Mouse (Mus musculus) heart, adult 11 months (tissue): ENCODE results near the gene Eif5a2.
"Not testable (repeated sequence)": the region's sequence is repeated elsewhere in the genome, so short reads cannot be mapped to it uniquely, and the experiment has no call there.

ENCODE experiments used
- DNase-seq: peaks from one replicate; pipeline ENCODE4 v3.0.0; 2022

Eif5a2 gene

DNA sequence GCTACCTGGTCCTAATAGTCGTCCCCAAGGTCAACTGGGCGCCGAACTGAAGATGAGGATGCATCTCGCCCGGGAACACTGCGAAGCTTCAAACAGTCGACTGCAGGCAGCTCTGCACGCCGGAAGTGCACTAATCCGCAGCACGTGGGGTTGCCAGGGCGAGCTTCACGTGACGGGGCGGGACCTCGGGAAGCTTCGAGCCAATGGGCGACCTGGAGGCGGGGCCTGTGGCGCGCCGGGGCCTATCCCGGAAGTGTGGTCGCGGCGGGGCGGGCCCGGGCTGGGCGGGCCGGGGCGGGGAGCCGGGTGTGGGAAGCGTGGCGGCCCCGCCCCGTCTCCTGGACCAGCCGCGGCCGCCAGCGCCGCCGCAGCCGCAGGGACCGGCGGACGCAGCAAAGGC, at the start of gene Eif5a2:
TSS of gene Eif5a2 (plus strand) at position 283 of the 400 bp plus-strand sequence.
- peak; percentile 100 for DNase-seq

DNA sequence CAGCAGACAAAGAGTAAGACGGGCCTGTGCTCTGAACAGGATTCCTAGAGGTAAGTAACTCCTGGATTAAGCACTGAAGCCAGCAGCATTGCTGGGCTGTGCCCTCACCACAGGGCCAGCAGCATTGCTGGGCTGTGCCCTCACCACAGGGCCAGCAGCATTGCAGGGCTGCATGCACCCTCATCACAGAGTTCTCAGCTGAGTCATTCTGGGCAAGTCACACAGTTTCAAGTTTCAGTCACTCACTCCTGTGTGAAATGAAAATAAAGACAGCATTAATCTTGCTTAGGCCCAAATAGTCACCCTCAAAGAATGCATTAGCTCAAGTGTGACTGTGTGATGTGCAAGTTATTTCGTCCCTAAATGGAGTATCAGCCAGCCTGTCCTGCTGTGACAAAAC, 46.4 kb upstream of the Eif5a2 start:
- peak; percentile 61 for DNase-seq

DNA sequence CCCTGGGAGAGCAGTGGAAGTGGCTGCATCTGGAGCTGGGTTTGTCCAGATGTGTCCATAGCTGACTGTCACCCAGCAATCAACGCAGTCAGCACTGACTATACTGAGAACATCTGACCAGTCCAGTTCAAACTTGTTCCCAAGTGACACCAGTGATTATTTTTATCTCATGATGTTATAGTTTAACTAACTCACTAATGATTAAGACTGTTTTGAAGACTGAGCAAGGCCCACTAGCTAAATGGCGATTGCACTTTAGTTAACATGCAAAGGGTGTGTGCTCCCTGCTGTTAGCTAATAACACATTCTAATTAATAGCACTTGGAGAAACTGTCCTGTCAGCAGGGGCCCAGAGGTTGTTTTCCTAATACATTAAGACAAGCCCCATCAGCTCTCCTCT, 44.1 kb upstream of the Eif5a2 start:
- DNase-seq = peak; percentile 19

DNA sequence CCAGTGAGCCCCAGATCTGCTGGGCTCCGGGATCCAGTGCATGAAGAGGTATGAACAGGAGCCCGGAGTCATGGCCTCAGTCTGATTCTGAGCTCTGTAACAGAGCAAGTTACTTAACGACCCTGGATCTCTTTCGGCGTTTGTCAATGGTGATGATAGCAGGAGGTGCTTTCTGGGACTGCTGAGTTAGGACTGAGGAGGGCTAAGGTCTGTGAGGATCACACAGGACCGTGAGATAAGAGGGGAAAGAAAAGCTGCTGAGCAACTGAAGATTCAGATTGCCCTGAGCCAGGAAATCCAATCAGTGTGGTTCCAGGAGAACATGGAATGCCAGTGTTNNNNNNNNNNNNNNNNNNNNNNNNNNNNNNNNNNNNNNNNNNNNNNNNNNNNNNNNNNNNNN, 40.7 kb upstream of the Eif5a2 start:
- peak; percentile 25 for DNase-seq

DNA sequence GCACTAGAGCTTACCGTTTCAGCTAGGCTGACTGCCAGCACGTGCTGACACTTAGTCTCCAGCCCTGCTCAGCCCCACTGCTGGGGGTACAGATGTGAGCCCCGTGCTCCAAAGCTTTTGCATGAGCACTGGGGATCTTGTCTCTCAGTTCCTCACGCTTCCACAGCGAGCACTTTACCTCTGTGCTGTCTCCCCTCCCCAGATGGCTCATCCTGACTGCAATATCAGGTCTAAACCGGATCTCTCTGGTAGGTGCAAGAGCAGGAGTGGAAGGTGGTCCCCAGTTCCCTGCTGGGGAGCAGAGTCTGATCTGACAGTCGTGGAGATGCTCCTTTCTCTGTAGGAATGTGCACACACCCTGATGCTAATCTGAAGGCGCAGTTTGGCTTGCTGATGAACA, 37.8 kb upstream of the Eif5a2 start:
- DNase-seq = peak; percentile 67

DNA sequence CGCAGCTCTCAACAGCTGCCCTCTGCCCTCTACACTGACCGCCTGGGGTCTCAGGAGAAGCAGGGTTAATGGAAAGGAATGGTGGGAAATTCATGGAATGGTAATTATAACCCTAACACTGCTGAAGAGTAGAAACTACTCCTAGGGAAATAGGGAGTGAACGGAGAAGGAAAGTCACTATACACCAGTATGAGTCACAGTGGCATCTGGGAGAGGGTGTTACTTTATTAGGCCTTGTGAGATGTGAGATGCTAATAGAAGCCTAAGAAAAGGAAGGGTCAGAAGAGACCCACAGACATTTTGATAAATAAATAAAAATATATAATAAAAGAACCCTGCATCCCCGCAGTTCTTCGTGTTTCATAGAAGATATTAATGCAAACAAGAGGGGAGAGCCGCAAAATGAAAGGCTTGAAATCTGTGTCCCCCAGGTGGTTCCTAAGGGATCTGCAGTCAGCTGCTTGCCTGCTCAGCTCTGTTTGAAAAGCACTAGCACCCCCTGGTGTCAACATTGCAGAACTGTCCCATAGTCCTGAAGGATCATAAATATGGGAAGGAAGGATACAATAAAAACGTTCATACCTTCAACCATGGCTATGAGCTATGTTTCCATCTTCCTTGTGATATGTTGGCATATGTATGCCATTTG, 35.1 kb upstream of the Eif5a2 start:
- DNase-seq = peak; percentile 91

DNA sequence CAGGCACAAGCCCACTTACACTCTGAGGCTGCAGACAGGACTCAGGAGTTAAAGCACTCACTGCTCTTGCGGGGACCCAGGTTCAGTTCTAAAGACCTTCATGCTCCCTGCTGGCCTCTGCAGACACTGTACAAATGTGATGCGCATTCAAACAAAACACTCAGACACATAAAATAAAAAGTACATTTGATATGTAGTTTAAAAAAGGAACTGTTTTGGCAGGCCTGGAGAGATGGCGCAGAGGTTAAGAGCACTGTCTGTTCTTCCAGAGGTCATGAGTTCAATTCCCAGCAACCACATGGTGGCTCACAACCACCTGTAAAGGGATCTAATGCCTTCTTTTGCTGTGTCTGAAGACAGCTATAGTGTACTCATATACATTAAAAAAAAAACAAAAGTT, 32.9 kb upstream of the Eif5a2 start:
- no peak for DNase-seq

DNA sequence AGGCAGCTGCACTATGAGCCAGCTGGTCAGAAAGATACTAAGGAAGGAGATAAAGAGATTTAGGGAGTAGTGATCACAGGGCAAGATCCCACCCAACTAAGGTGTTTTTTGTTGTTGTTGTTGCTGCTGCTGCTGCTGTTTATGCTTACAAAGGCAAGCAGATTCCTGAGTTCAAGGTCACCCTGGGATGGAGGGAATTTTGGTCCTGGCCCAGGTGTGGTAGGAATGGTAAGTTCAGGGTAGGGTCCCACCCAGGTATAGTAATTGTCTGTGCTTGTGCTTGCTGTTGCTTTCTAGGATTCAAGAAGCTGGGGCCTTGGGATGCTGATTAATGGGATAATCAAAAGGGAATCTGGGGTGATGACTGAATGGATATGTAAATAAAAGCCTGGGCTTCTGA, 32.1 kb upstream of the Eif5a2 start:
- no peak for DNase-seq

DNA sequence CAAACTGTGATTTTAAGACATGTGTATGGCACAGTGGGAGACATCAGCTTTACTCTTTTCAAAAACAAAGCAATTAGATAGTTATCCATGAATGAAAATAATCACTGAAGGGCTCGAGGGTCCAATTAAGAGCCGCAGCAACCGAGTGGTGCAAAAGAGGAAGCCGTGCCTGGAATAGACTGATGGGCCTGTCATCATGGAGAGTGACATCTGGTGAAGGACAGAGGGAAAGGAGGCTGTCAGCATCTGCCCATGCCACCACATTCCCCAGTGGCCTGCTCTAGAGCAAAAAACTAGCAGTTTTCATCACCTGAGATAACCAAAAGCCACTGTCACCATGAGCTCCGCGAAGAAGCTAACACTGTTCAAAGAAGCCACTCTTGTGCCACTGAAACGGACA, 25.6 kb upstream of the Eif5a2 start:
- DNase-seq = no peak

DNA sequence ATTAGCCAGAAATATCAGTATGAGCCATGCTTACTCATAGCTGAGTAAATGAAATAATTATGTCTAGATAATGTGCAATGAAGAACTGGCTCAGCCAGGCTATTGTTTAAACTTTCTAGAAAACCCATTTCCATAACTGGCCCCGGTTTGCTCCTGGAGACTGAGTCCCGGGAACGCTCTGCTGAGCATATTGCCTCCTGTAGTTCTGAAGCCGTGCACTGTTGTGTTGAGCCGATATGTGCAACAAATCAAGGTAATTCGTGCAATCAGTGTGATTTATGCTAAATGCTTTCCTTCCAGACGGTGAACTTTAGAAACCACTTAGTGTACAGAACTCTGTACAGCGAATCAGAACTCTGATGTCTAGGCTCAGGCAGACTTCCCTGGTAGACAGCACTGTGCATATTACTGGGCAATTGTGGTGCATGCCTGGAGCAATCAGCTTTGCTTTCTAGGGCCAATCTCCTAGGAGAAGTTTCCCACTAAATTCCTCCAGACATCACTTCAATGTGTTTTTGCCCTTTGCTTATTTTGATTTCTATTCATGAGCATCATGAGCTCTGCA, 19.8 kb upstream of the Eif5a2 start:
- DNase-seq = peak; percentile 59

DNA sequence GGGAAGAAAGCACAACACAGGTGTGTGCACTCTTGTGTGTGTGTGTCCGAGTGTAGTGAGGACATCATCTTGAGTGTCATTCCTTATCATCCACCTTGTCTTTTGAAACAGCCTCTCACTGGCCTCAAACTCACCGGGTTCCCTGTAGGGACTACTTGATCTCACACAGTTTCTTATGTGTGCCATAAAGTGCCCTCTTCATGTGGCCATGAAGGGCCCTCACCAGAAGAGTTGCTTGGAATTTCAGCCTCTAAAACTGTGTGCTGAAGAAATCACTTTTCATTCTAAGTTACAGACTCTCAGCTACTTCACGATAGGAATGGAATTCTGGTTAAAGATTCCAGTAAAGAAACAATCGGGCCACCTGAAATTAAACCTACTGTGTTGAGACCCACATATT, 14.1 kb upstream of the Eif5a2 start:
- peak; percentile 39 for DNase-seq

DNA sequence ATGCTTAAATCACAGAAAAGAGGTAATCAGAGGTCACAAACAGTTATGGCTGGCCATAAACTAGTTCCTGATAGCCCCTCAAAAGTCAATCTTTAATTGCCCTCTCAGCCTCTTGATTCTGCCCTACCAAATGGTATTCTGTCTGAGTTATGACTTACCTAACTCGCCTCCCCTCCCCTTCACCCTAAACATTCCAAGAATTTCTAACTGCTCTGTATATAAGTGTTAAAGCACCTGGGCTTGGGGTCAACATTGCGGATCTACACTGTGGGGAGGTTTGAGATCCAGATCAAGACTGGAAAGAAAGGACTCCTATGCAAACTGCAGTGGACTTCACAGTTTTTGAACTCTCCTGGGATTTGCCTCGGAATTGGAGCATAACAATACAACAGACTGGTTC, 12.9 kb upstream of the Eif5a2 start:
- peak; percentile 48 for DNase-seq

DNA sequence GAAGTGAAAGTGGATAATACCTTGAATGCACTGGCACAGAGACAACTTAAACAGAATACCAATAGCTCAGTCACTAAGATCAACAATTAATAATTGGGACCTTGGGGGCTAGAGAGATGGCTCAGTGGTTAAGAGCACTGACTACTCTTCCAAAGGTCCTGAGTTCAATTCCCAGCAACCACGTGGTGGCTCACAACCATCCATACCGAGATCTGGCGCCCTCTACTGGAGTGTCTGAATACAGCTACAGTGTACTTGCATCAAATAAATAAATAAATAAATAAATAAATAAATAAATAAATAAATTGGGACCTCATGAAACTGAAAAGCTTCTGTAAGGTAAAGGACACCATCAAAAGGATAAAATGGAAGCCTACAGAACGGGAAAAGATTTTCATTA, 8.2 kb upstream of the Eif5a2 start:
- not testable (repeated sequence) for DNase-seq

DNA sequence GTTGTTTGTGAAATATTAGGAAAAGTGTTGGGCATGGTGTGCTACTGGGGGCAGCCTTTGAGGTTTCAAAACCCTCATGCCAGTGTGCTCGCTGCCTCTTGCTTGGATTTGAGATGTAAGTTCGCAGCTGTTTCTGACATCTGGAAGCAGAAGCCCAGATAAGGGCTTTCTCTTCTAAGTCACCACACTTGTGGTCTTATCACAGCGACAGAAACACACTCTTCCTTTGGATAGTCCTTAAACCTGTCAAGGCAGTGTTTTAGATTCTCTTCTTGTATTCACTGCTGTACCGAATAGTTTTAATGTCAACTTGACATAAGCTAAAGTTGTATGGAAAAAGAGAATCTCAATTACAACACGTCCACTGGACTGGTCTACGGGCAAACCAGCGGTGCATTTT, 5.7 kb upstream of the Eif5a2 start:
- no peak for DNase-seq

DNA sequence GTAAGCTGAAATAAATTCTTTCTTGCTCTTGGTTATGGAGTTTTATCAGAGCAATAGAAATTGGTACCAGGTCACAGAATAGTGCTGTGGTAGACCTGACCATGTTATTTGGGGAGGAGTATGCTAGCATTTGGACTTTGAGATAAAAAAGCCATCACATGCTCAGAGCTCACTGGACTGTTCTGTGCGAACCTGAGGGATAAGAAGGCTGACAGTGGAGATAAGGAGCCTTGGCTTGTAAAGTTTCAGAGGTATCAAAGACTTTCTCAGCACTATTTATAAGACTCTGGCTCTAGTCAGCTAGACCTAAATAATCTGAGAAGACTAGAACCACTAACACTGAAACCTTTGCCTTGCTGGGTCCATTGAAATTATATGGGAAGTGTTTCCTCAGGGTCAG, 5.1 kb upstream of the Eif5a2 start:
- DNase-seq = no peak

DNA sequence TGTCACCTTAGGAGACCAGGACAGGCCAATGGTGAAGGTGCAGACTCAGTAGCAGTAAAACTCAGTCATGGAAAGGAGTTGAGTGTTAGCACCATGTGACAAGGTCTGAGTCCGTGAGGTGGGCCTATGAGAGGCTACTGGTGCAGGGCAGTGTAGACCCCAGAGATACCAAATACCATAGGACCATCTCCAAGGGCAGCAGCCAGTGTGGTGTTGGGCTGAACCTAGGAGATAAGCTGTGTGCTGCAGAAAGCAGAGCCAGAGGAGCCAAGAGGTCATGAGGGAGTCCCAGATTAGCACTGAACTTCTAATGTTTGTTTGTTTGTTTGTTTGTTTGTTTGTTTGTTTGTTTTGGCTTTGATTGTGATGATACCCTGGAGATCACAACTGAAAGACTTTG, 4.6 kb upstream of the Eif5a2 start:
- DNase-seq = no peak

DNA sequence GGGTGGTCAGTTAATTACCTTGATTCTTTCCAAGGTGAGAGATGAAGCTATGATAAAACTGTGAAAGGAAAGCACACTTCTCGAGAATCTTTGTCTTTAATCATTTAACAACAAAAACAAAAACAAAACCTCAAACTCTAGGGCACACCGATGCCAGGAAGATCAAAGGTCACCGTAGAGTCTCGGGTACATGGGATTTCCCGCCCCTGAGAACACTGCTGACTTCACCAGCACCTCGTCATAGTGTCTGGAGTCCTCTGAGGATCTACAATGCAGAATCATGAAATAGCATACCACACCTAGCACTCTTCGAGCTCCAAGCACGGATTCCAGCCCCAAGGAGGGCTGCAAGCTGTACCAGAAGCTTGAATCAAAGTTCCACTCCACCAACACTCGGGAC, 565 bp upstream of the Eif5a2 start:
- DNase-seq = no peak

DNA sequence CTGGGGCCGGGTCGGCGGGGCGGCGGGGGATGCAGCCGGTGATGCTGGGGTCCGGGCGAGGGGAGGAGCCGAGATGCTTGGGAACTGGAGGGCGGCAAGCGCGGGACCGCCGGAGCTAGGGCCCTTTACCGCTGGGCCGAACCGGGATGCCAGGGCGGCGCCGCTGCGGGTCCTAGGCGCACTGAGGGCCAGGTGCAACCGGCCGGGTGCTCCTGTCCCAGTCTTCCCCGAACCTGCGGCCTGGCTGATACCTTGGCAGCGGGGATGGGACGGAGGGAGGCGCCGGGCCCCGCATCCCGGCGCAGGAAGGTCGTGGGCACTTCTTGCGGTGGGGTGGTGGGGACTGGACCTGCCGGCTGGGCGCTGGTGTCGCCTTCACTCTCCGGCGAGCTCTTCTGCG, 346 bp downstream of the Eif5a2 start:
- no peak for DNase-seq

DNA sequence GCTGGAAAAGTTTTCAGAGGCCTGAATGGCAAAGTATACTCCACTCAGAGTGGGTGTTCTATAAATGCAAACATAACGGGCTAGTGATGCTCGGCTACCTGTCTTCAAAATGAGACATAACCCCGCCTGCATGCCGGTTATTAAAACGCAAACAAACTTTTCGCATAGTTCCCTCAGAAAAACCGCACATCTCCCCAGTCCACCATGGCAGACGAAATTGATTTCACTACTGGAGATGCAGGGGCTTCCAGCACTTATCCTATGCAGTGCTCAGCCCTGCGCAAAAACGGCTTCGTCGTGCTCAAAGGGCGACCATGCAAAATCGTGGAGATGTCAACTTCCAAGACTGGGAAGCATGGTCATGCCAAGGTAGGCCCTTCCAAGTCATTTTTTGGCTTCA, 772 bp downstream of the Eif5a2 start:
- peak; percentile 82 for DNase-seq

DNA sequence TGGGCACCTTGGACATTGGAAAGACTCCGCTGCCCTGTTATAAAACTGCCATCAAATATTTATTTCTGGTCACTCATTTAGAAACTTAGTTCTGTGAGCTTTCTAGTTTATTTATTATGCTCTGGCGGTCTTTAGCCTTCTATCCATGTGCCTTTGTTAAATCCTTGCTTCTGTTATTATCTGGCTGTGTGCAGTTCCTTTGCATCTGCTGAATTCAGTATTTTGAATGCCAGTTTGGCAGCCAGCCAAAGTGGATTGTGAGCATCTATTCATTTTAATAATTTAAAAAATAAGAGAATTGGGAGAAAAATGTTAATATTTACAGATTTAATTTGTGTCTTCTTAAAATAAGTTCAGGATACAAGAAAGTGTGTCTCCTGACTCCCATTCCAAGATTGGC, 3.1 kb downstream of the Eif5a2 start:
- DNase-seq = peak; percentile 77

DNA sequence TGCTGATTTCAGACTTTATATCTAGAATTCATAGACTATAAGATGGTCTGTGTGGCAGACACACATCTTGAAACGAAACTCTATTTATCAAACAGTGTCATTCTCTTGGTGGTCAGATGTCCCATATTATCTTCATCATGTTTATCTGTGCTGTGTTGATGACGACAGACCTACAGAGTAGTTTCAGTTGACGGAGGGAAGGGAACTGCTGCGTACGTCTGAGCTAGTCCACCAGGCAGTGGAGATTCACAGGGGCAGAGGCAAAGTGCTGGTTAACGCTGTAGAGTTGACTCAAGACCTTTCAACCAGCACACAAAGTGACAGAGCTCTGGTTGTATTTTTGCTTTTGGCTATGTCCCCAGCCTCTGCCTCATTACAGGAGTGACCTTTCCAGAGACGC, 13.8 kb downstream of the Eif5a2 start:
- peak; percentile 65 for DNase-seq

DNA sequence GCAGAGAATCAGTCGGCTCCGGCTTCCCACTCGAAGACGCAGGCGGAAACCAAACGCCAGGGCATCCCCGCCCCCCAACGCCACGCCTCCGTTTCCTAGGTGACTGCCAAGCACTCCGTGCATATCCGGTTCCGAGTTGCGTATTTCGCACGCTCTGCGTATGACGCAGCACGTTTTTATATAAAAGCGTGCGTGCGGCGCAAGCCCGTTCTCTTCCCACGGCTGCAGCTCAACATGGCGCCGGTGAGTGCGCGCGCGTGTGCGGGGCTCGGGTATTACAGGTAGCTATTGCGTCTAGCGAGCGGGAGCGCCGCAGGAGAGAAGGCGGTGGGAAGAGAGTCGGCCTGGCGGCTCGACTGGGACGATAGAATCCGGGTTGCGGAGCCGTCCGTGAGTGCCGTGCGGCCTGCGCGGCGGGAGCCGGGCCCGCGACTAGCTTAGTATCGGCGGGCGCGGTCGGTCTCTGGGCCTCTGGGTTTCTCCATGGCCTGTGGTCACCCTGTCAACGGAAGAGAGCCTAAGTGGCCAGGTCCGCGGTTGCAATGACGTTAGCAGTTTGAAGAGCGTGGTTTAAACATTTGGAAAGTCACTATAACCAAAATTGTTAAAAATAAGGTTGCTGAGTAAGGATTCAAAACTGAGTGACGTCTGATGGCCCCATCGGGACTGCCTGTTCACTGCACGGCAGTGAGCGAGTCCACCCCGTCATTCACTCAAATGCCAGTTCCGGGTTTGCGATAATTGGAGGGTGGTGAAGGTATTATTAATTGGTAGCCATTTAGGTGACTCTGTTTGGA, 24.4 kb downstream of the Eif5a2 start, which contains the start of gene Rpl22l1:
TSS of gene Rpl22l1 (plus strand) at position 136 of the 797 bp plus-strand sequence.
- DNase-seq = peak; percentile 100

DNA sequence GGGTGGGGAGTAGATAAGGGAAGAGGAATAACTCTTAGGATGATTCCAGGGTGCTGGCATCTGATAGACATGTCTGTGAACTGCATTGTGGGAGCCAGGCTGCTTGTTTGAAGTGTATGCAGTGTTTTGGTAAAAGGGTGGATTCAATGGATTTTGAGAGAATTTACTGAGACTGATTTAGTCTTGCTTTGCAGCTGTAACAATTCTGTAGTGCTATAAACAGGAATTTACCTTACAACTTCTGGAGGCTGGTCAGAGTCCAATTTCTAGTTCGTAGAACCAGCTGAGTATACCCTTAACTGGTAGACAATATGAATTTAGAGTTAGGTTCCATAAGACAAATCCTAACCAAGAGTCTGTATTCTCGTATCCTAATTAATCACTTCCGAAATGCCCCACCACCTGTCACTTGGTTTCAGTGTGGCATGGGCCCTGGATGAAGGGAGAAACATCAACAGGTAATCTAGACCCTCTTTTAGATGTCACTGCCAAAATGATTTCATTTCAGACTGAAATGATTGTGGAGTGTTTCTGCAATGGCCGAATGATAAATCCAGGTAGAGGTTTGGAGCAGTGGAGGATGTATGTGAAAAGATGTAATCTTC, 27.1 kb downstream of the Eif5a2 start:
- no peak for DNase-seq

DNA sequence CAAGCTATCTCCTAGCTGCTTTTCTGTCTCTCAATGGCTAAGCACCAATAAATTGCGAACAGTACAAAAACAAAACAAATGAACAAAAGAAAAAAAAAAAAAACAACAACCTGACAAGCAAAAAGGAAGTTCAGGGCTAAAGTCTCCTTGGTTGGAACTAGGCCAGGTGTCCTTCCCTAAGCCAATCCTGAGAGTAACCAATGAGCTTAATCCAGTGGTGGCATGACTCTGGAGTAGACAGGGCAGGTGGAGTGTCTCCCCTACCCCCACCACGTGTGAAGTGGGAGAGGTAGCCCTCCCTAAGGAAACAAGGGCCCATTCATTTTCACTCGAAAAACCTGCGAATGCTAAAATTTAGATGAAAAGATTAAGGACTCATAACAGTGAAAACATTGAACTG, 30.4 kb downstream of the Eif5a2 start:
- DNase-seq = peak; percentile 56
